Mouse (Mus musculus) bone marrow macrophage, adult 2 months (primary cell): ENCODE measurements around the gene Ubd. TPM values are rescaled to one million over a fixed set of nuclear protein-coding genes. Genes with fewer than 3 reads are reported as not detected.

Experiments
- H3K27ac ChIP-seq: 2 replicates; pipeline ENCODE4 v1.5.1; 2012; ENCODE audit warnings: low read depth, low read length; ENCODE audit not compliant: insufficient read depth
- H3K4me1 ChIP-seq: 2 replicates; pipeline ENCODE4 v1.6.1; 2012; ENCODE audit warnings: low read length; ENCODE audit not compliant: control insufficient read depth, insufficient read depth
- H3K4me3 ChIP-seq: 2 replicates; pipeline ENCODE4 v1.5.1; 2012; ENCODE audit warnings: mild to moderate bottlenecking, low read length, moderate library complexity; ENCODE audit not compliant: insufficient read depth
- CTCF ChIP-seq: IDR thresholded peaks from 2 replicates; pipeline ENCODE4 v1.5.1; 2012; ENCODE audit warnings: low read depth, mild to moderate bottlenecking, low read length, moderate library complexity
- POLR2A ChIP-seq: IDR thresholded peaks from 2 replicates; pipeline ENCODE4 v1.6.1; 2012; ENCODE audit warnings: mild to moderate bottlenecking, low read depth, low read length, borderline replicate concordance
- polyA plus RNA-seq: library from polyadenylated mRNA; stranded (reverse); fragments of >200 nt; gene quantifications from 2 replicates; pipeline ENCODE4 v1.2.4, GENCODE M21; 2012; ENCODE audit not compliant: missing spikeins, insufficient read depth, insufficient read length

Gene Ubd
- not detected in 2 replicates for polyA plus RNA-seq

GRCm38 (mm10) chr17:37193656-37194055 is at the start of gene Ubd:
Gene Ubd, plus strand, starts transcription at chr17:37193892.
- H3K27ac ChIP-seq, result no peak within 1 kb of the TSS
- no peaks in the 10 kb centered on the region for H3K4me1 ChIP-seq
- H3K4me3 ChIP-seq, result no peak within 1 kb of the TSS
- TF ChIP-seq CTCF, result no peak
- TF ChIP-seq POLR2A, result no peak

GRCm38 (mm10) chr17:37161394-37161793 is 32.3 kb upstream of the Ubd start, which contains the start of gene Olfr93:
Gene Olfr93, minus strand, starts transcription at chr17:37161494.
- TF ChIP-seq CTCF (no peak), POLR2A (no peak)
- Histone ChIP-seq H3K27ac (no peak within 1 kb of the TSS), H3K4me3 (no peak within 1 kb of the TSS), H3K4me1 (no peaks in the 10 kb centered on the region)

DNA sequence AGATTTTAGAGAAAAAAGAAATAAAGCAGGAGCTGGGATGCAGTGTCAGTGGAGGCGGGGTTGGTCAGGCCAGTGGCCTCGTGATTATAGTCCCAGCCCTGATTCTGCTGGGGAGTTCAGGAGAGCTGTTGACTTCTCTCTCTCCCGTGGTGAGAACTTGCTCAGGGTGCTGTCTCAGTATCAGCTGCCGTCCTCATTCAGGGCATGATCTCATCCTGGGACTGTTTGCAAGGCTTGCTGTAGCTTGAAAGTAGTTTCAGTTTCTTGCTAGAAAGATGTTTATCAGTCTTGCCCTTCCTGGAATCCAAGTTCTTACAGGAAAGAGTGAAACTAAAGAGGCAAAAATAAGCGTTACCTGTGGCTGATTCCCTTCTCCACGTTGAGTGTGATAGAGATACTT is 8.2 kb upstream of the Ubd start:
- no peaks in the 10 kb centered on the region for H3K4me1 ChIP-seq
- peak overlapping the region; percentile 3; the same call in 1 of the 2 replicates for H3K4me3 ChIP-seq
- no peak overlapping the region for H3K27ac ChIP-seq
- no peak for TF ChIP-seq CTCF
- TF ChIP-seq POLR2A, result no peak

GRCm38 (mm10) chr17:37190711-37191110 is 3.0 kb upstream of the Ubd start:
- Histone ChIP-seq H3K4me1 (no peaks in the 10 kb centered on the region), H3K27ac (no peak overlapping the region), H3K4me3 (no peak overlapping the region)
- no peak for TF ChIP-seq CTCF
- no peak for TF ChIP-seq POLR2A

DNA sequence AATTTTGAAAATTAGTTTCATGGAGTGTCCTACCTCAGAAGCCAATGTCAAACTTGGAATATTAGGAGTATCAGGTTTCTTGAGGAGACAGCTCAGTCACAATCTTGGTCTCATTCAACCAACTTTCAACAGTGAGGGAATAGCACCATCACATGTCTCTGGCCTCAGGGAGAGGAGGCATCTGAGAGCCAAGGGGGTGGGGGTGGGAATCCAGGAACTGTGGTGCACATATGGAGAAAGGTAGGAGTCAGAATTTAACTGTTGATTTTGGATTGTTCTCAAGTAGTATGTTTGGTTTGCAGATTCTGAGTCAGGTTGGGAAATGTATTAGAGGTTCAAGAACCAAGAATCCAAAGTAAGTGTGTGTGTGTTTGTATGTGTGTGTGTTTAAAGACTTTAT is 660 bp upstream of the Ubd start:
- TF ChIP-seq POLR2A (no peak), CTCF (no peak)
- H3K27ac ChIP-seq, result no peak overlapping the region
- H3K4me1 ChIP-seq, result no peaks in the 10 kb centered on the region
- no peak overlapping the region for H3K4me3 ChIP-seq

DNA sequence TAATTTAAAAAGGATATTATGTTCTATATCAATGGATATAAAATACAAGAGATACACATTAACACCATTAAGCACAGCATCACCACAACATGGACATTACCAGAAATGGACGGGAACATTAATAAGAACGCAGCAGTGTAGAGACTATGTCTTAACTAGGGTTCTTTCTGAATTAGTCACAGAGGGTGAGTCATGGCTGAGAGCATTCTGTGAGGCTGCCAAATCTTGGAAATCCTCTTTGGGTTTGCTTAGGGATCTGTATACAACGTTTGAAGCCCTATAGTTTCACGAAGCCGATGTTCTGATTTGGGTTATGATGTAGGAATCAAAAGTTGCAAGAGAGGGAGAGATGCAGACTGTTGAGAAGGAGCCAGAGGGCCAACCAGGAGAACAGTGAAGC is 1.1 kb downstream of the Ubd start:
- Histone ChIP-seq H3K4me1 (no peaks in the 10 kb centered on the region), H3K27ac (no peak overlapping the region), H3K4me3 (no peak overlapping the region)
- TF ChIP-seq POLR2A, result no peak

GRCm38 (mm10) chr17:37196845-37197724 is 3.4 kb downstream of the Ubd start:
- no peak overlapping the region for H3K4me3 ChIP-seq

DNA sequence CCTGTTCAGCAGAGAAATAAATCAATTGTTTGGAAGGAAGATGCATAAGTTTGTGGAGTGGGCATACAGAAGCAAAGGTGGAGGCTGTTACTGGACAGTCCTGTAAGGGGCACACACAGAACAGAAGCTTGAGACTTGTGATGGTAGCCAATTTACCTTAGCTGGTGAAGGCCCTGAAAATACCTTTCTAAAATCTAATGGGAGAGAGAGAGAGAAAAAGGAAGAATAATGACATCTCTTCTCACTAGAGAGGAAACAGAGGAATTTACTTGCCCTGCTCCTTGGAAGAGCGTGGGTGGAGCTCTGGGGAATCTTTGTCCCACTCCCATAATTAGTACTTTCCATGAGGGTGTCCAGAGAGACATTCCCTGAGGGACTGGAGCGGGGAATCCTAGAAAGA is 7.2 kb downstream of the Ubd start, which contains the start of gene Olfr94:
Gene Olfr94 (minus strand): TSS at position 101 of the 400 bp plus-strand sequence.
- Histone ChIP-seq H3K4me3 (no peak within 1 kb of the TSS), H3K27ac (no peak within 1 kb of the TSS), H3K4me1 (no peaks in the 10 kb centered on the region)
- TF ChIP-seq POLR2A, result no peak
- no peak for TF ChIP-seq CTCF

More at GRCm38 (mm10) chr17:37196845-37197724, 3.4 kb downstream of the Ubd start:
- Histone ChIP-seq H3K4me1 (no peaks in the 10 kb centered on the region), H3K27ac (no peak overlapping the region)
- TF ChIP-seq CTCF (no peak), POLR2A (no peak)

DNA sequence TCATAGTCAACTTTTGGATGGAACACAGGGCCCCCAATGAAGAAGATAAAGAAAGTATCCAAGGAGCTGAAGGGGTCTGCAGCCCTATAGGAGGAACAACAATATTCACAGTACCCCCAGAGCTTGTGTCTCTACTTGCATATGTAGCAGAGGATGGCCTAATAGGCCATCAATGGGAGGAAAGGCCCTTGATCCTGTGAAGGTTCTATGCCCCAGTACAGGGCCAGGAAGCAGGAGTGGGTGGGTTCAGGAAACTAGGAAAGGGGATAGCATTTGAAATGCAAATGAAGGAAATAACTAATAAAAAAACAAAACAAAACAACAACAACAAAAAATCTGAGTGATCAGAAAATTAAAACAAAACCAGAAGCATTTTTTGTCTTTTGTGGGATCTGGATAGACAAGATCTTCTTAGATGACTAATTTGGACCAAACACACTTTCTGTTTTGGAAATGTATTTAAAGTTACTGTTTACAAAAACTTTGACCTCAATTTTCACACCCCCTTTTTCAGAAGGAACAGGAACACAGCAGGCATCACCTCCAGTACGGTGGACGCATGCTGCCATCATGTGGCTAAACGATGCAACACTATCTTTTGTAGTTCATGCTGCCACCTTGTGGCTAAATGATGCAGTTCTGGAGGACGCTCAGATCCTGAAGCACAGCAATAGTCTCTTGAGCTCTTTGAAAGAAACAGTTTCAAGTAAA is 9.7 kb downstream of the Ubd start:
- Histone ChIP-seq H3K4me1 (no peaks in the 10 kb centered on the region), H3K27ac (no peak overlapping the region), H3K4me3 (no peak overlapping the region)
- TF ChIP-seq CTCF, result peak; percentile 99
- no peak for TF ChIP-seq POLR2A

DNA sequence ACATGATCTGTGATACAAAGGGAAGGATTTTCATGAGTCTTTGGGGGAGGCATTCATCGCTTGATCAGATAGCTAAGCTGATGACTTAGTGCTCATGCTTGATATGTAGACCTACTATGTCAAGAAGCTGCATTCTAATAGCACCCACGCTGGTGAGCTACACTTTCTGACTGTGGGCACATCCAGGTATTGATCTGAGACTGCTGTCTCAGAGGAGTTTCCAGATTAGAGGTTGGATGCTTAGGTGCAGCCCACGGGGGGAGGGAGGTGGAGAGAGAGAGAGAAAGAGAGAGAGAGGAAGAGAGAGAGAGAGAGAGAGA is 10.2 kb downstream of the Ubd start:
- no peaks in the 10 kb centered on the region for H3K4me1 ChIP-seq
- TF ChIP-seq CTCF (no peak), POLR2A (no peak)
- H3K27ac ChIP-seq, result no peak overlapping the region
- no peak overlapping the region for H3K4me3 ChIP-seq
